Mouse (Mus musculus): Measurements from ENCODE around the gene Nutf2-ps1. TPM values are rescaled to one million over a fixed set of nuclear protein-coding genes. Genes with fewer than 3 reads are reported as not detected.

The Nutf2-ps1 gene
- total and polyA plus RNA-seq, 2 experiments from 2014 or later = 120 to 216 TPM

GRCm38 (mm10) chr19:53568553-53568952 lies 20.3 kb downstream of the Nutf2-ps1 start:
- no peak for DNase-seq (ENCODE audit: low spot score)
- Histone ChIP-seq H3K4me3 (ENCODE audit: low read depth, low read length) (no peak overlapping the region), H3K9ac (replicated peaks; ENCODE audit: low read depth, low read length) (no peak overlapping the region), H3K27ac (ENCODE audit: low read depth) (no peak overlapping the region), H3K4me1 (ENCODE audit: control insufficient read depth, insufficient read depth) (peaks cover 9% of the 10 kb centered on the region; the same call in 1 of the 2 replicates), H3K27me3 (ENCODE audit: control insufficient read depth, insufficient read depth, low read length) (no peaks in the 10 kb centered on the region), H3K9me3 (replicated peaks; ENCODE audit: control insufficient read depth, low read length) (no peaks in the 10 kb centered on the region), H3K36me3 (replicated peaks; ENCODE audit: control insufficient read depth, insufficient read depth, low read length) (no peaks in the 10 kb centered on the region), H3K4me2 (ENCODE audit: low read depth, low read length) (no peak overlapping the region)
- WGBS = 71% methylated on average over 3 of the region's 3 CpGs
- TF ChIP-seq CTCF (IDR thresholded peaks at IDR 0.05; ENCODE audit: low read depth) (no peak), EP300 (IDR thresholded peaks at IDR 0.05; ENCODE audit: low read depth) (no peak)
- no peak for ATAC-seq (ENCODE audit: insufficient read depth, low read depth)

GRCm38 (mm10) chr19:53567864-53568263 lies 21.0 kb downstream of the Nutf2-ps1 start:
- Histone ChIP-seq H3K4me2 (ENCODE audit: low read depth, low read length) (0 out of 2 replicates have a peak overlapping the region, but pooled peaks have one; percentile 12), H3K9me3 (replicated peaks; ENCODE audit: control insufficient read depth, low read length) (0 out of 2 replicates have a peak, but pooled peaks cover 2% of the 10 kb centered on the region), H3K4me3 (ENCODE audit: low read depth, low read length) (no peak overlapping the region), H3K36me3 (replicated peaks; ENCODE audit: control insufficient read depth, insufficient read depth, low read length) (no peaks in the 10 kb centered on the region), H3K27me3 (ENCODE audit: control insufficient read depth, insufficient read depth, low read length) (no peaks in the 10 kb centered on the region), H3K4me1 (ENCODE audit: control insufficient read depth, insufficient read depth) (peaks cover 9% of the 10 kb centered on the region; the same call in 1 of the 2 replicates), H3K27ac (ENCODE audit: low read depth) (no peak overlapping the region), H3K9ac (replicated peaks; ENCODE audit: low read depth, low read length) (no peak overlapping the region)
- no peak for ATAC-seq (ENCODE audit: insufficient read depth, low read depth)
- TF ChIP-seq CTCF (IDR thresholded peaks at IDR 0.05; ENCODE audit: low read depth) (no peak), EP300 (IDR thresholded peaks at IDR 0.05; ENCODE audit: low read depth) (no peak)
- no peak for DNase-seq (ENCODE audit: low spot score)
- WGBS = 57% methylated on average over 11 of the region's 11 CpGs

DNA sequence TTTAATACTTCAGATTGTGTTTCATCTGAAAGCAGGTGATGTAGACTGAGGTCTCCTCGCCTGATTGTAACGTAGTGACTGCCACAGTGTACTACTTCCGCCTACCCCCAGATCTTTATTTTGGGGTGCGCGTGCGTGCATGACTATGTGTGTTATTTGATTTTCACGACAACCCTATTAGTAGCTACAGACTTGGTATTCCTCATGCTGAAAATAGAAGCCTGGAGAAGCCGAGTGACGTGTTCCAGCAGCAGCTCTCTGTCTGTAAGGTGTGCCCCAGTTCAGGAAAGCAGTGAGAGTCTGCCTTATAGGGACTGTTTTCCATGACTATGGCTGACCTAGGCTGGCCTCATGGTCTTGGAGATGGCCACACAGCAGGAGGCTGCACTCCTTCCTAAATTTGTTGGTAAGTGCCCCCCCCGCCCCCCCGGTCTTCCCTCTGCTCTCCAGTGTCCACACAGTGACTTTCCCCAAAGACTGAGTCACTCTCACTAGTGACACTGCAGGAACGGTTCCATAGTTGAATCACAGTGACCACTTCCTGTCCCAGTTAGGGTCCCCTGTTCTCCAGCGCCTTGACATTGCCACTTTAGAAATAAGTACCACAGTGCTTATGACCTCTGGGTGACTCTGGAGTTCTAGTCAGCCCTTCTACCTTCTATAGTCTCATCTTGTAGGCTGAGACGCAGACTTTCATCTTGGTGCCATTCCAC lies 23.1 kb downstream of the Nutf2-ps1 start:
- ATAC-seq (ENCODE audit: insufficient read depth, low read depth) = no peak
- WGBS = 76% methylated on average over 14 of the region's 14 CpGs
- DNase-seq (ENCODE audit: low spot score) = no peak
- H3K27ac ChIP-seq (ENCODE audit: low read depth) = no peak overlapping the region
- H3K4me2 ChIP-seq (ENCODE audit: low read depth, low read length) = no peak overlapping the region
- no peak overlapping the region for H3K4me3 ChIP-seq (ENCODE audit: low read depth, low read length)
- no peaks in the 10 kb centered on the region for H3K36me3 ChIP-seq (replicated peaks; ENCODE audit: control insufficient read depth, insufficient read depth, low read length)
- H3K9me3 ChIP-seq (replicated peaks; ENCODE audit: control insufficient read depth, low read length) = 0 out of 2 replicates have a peak, but pooled peaks cover 2% of the 10 kb centered on the region
- no peak overlapping the region for H3K9ac ChIP-seq (replicated peaks; ENCODE audit: low read depth, low read length)
- H3K4me1 ChIP-seq (ENCODE audit: control insufficient read depth, insufficient read depth) = no peaks in the 10 kb centered on the region
- H3K27me3 ChIP-seq (ENCODE audit: control insufficient read depth, insufficient read depth, low read length) = no peaks in the 10 kb centered on the region
- TF ChIP-seq EP300 (IDR thresholded peaks at IDR 0.05; ENCODE audit: low read depth) = no peak
- no peak for TF ChIP-seq CTCF (IDR thresholded peaks at IDR 0.05; ENCODE audit: low read depth)

- no peak for TF ChIP-seq CTCF (IDR thresholded peaks at IDR 0.05; ENCODE audit: low read depth)
- no peak for TF ChIP-seq EP300 (IDR thresholded peaks at IDR 0.05; ENCODE audit: low read depth)
- WGBS = 30% methylated on average over 4 of the region's 4 CpGs
- H3K27ac ChIP-seq (ENCODE audit: low read depth) = no peak overlapping the region
Measured at GRCm38 (mm10) chr19:53564174-53564573, 24.7 kb downstream of the Nutf2-ps1 start.

DNA sequence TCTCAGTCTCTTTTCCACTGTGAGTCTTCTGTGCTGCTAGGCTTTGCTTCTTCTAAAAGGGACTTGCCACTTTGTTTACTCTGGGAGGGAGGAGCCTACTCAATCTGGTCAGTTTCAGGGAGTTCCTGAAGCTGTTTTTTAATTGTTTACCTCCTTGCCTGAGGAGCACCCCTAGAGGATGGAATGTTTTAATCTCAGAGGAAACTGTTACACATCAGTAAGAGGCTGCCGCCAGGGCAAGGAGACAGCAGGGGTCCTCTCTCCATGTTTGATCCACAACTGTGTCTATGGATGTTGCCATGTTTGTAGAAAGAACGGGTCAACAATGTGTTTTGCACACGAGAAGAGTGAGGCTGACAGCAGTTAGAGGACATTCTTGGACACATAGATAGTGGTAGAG lies 28.4 kb downstream of the Nutf2-ps1 start:
- H3K4me2 ChIP-seq (ENCODE audit: low read depth, low read length) = no peak overlapping the region
- DNase-seq (ENCODE audit: low spot score) (no peak), ATAC-seq (ENCODE audit: insufficient read depth, low read depth) (no peak)
- no peak overlapping the region for H3K27ac ChIP-seq (ENCODE audit: low read depth)
- peaks cover 6% of the 10 kb centered on the region for H3K9me3 ChIP-seq (replicated peaks; ENCODE audit: control insufficient read depth, low read length)
- H3K4me3 ChIP-seq (ENCODE audit: low read depth, low read length) = no peak overlapping the region
- H3K9ac ChIP-seq (replicated peaks; ENCODE audit: low read depth, low read length) = no peak overlapping the region
- TF ChIP-seq EP300 (IDR thresholded peaks at IDR 0.05; ENCODE audit: low read depth) (no peak), CTCF (IDR thresholded peaks at IDR 0.05; ENCODE audit: low read depth) (no peak)
- H3K27me3 ChIP-seq (ENCODE audit: control insufficient read depth, insufficient read depth, low read length) = no peaks in the 10 kb centered on the region
- no peaks in the 10 kb centered on the region for H3K36me3 ChIP-seq (replicated peaks; ENCODE audit: control insufficient read depth, insufficient read depth, low read length)
- WGBS = 83% methylated on average over 3 of the region's 3 CpGs
- H3K4me1 ChIP-seq (ENCODE audit: control insufficient read depth, insufficient read depth) = peaks cover 6% of the 10 kb centered on the region

More at GRCm38 (mm10) chr19:53564174-53564573, 24.7 kb downstream of the Nutf2-ps1 start:
- Histone ChIP-seq H3K9ac (replicated peaks; ENCODE audit: low read depth, low read length) (no peak overlapping the region), H3K4me1 (ENCODE audit: control insufficient read depth, insufficient read depth) (no peaks in the 10 kb centered on the region), H3K27me3 (ENCODE audit: control insufficient read depth, insufficient read depth, low read length) (no peaks in the 10 kb centered on the region), H3K36me3 (replicated peaks; ENCODE audit: control insufficient read depth, insufficient read depth, low read length) (no peaks in the 10 kb centered on the region), H3K4me3 (ENCODE audit: low read depth, low read length) (no peak overlapping the region), H3K9me3 (replicated peaks; ENCODE audit: control insufficient read depth, low read length) (peaks cover 6% of the 10 kb centered on the region), H3K4me2 (ENCODE audit: low read depth, low read length) (no peak overlapping the region)
- DNase-seq (ENCODE audit: low spot score) (no peak), ATAC-seq (ENCODE audit: insufficient read depth, low read depth) (peak; percentile 47; the same call in 1 of the 2 replicates)
